Mouse (Mus musculus): ENCODE results near the gene Ripk4. TPM values are rescaled to one million over a fixed set of nuclear protein-coding genes. Genes with fewer than 3 reads are reported as not detected.

Gene Ripk4
- polyA plus RNA-seq, 1 experiment from 2014 or later = 9.8 TPM

GRCm38 (mm10) chr16:97726436-97726835 is 37.2 kb downstream of the Ripk4 start:
- 0 out of 2 replicates have a peak, but pooled peaks cover 2% of the 10 kb centered on the region for H3K4me1 ChIP-seq
- 61% methylated on average over 3 of the region's 3 CpGs for WGBS
- no peak overlapping the region for H3K27ac ChIP-seq

GRCm38 (mm10) chr16:97720093-97720492 is 43.5 kb downstream of the Ripk4 start:
- H3K4me1 ChIP-seq = no peaks in the 10 kb centered on the region
- H3K4me3 ChIP-seq = no peak overlapping the region
- no peak overlapping the region for H3K4me2 ChIP-seq (replicated peaks)
- H3K9ac ChIP-seq = no peak overlapping the region
- ATAC-seq (ENCODE audit: low FRiP score, low read depth) = no peak
- H3K27ac ChIP-seq = no peak overlapping the region
- no peaks in the 10 kb centered on the region for H3K9me3 ChIP-seq
- no peaks in the 10 kb centered on the region for H3K27me3 ChIP-seq
- 85% methylated on average over 1 of the region's 1 CpGs for WGBS
- H3K36me3 ChIP-seq = no peaks in the 10 kb centered on the region

More at GRCm38 (mm10) chr16:97726436-97726835, 37.2 kb downstream of the Ripk4 start:
- Histone ChIP-seq H3K9ac (no peak overlapping the region), H3K36me3 (no peaks in the 10 kb centered on the region), H3K27me3 (no peaks in the 10 kb centered on the region), H3K4me3 (no peak overlapping the region), H3K9me3 (no peaks in the 10 kb centered on the region), H3K4me2 (replicated peaks) (no peak overlapping the region)
- no peak; the same call in 1 of the 2 replicates for ATAC-seq (ENCODE audit: low FRiP score, low read depth)

- Histone ChIP-seq H3K27ac (no peak overlapping the region), H3K36me3 (no peaks in the 10 kb centered on the region), H3K4me3 (no peak overlapping the region), H3K9ac (no peak overlapping the region), H3K9me3 (no peaks in the 10 kb centered on the region), H3K4me1 (no peaks in the 10 kb centered on the region), H3K4me2 (replicated peaks) (no peak overlapping the region), H3K27me3 (no peaks in the 10 kb centered on the region)
- no peak for ATAC-seq (ENCODE audit: low FRiP score, low read depth)
Measured at GRCm38 (mm10) chr16:97719392-97719983, 44.1 kb downstream of the Ripk4 start.

- Histone ChIP-seq H3K4me1 (no peaks in the 10 kb centered on the region), H3K27ac (no peak overlapping the region), H3K9ac (no peak overlapping the region), H3K27me3 (no peaks in the 10 kb centered on the region), H3K9me3 (no peaks in the 10 kb centered on the region), H3K4me3 (no peak overlapping the region), H3K36me3 (no peaks in the 10 kb centered on the region), H3K4me2 (replicated peaks) (no peak overlapping the region)
- no peak for ATAC-seq (ENCODE audit: low FRiP score, low read depth)
- 80% methylated on average over 6 of the region's 6 CpGs for WGBS
Measured at GRCm38 (mm10) chr16:97716567-97716966, 47.0 kb downstream of the Ripk4 start.

GRCm38 (mm10) chr16:97712129-97712528 is 51.5 kb downstream of the Ripk4 start:
- Histone ChIP-seq H3K4me2 (replicated peaks) (no peak overlapping the region), H3K9me3 (no peaks in the 10 kb centered on the region), H3K4me3 (no peak overlapping the region), H3K9ac (no peak overlapping the region), H3K27me3 (no peaks in the 10 kb centered on the region), H3K36me3 (no peaks in the 10 kb centered on the region), H3K27ac (no peak overlapping the region), H3K4me1 (no peaks in the 10 kb centered on the region)
- ATAC-seq (ENCODE audit: low FRiP score, low read depth) = no peak

GRCm38 (mm10) chr16:97701871-97702270 is 61.7 kb downstream of the Ripk4 start:
- 59% methylated on average over 1 of the region's 1 CpGs for WGBS

GRCm38 (mm10) chr16:97697769-97698168 is 65.8 kb downstream of the Ripk4 start:
- WGBS = 29% methylated on average over 1 of the region's 1 CpGs
- Histone ChIP-seq H3K27me3 (no peaks in the 10 kb centered on the region), H3K36me3 (no peaks in the 10 kb centered on the region), H3K4me1 (no peaks in the 10 kb centered on the region), H3K4me2 (replicated peaks) (no peak overlapping the region), H3K9ac (no peak overlapping the region), H3K4me3 (no peak overlapping the region), H3K9me3 (no peaks in the 10 kb centered on the region), H3K27ac (no peak overlapping the region)
- no peak for ATAC-seq (ENCODE audit: low FRiP score, low read depth)

More at GRCm38 (mm10) chr16:97701871-97702270, 61.7 kb downstream of the Ripk4 start:
- Histone ChIP-seq H3K36me3 (no peaks in the 10 kb centered on the region), H3K9ac (no peak overlapping the region), H3K4me3 (no peak overlapping the region), H3K4me1 (no peaks in the 10 kb centered on the region), H3K27ac (no peak overlapping the region), H3K27me3 (no peaks in the 10 kb centered on the region), H3K9me3 (no peaks in the 10 kb centered on the region), H3K4me2 (replicated peaks) (no peak overlapping the region)
- ATAC-seq (ENCODE audit: low FRiP score, low read depth) = no peak

- H3K4me1 ChIP-seq = no peaks in the 10 kb centered on the region
- no peaks in the 10 kb centered on the region for H3K9me3 ChIP-seq
- H3K27ac ChIP-seq = no peak overlapping the region
- H3K36me3 ChIP-seq = no peaks in the 10 kb centered on the region
- WGBS = 74% methylated on average over 4 of the region's 4 CpGs
- H3K27me3 ChIP-seq = no peaks in the 10 kb centered on the region
- no peak overlapping the region for H3K4me2 ChIP-seq (replicated peaks)
- no peak overlapping the region for H3K4me3 ChIP-seq
- ATAC-seq (ENCODE audit: low FRiP score, low read depth) = no peak
- no peak overlapping the region for H3K9ac ChIP-seq
Measured at GRCm38 (mm10) chr16:97695709-97696108, 67.9 kb downstream of the Ripk4 start.

Other genes starting within 250 kb of the Ripk4 start
- not detected in 2 replicates for gene Fam3b, start 249.0 kb downstream of the Ripk4 start, polyA plus RNA-seq (2015; fragmentation: Nextera tagmentation; extraction: Ambion mirVana)
- 0.72 and 1.4 TPM in 2 replicates for gene Tmprss2, start 152.6 kb downstream of the Ripk4 start, polyA plus RNA-seq (2015; fragmentation: Nextera tagmentation; extraction: Ambion mirVana)
- 12.7 and 15.3 TPM in 2 replicates for gene Prdm15, start 88.1 kb upstream of the Ripk4 start, polyA plus RNA-seq (2015; fragmentation: Nextera tagmentation; extraction: Ambion mirVana)
- 12.4 and 15.3 TPM in 2 replicates for gene C2cd2, start 198.8 kb upstream of the Ripk4 start, polyA plus RNA-seq (2015; fragmentation: Nextera tagmentation; extraction: Ambion mirVana)
- gene Zbtb21, start 198.8 kb upstream of the Ripk4 start, polyA plus RNA-seq (2015; fragmentation: Nextera tagmentation; extraction: Ambion mirVana) = 13.1 and 15.6 TPM in 2 replicates
- 25.9 and 30.5 TPM in 2 replicates for gene B230307C23Rik, start 233.5 kb upstream of the Ripk4 start, polyA plus RNA-seq (2015; fragmentation: Nextera tagmentation; extraction: Ambion mirVana)

Data from limb, embryonic 13.5 days (tissue).